ENCODE assay signal across 9 mouse cellular contexts in the genomic region with DNA sequence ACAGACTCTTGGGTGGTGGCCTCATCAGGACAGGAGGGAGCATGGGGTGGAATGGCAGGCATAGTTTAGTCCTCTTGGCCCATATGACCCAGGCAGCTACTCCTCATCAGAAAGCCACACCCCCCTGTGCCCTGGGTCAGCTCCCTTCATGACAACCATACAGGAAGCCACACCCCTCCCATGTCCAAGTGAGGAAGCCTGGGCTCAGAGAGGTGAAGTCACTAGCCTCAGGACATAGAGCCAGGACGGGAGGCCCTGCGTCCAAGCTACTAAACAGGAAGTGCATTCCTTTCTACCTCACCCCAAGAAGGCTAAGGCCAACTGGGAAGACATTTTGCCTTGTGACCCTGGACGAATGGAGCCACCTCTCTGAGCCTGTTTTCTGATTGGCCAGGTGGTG. TPM values are rescaled to one million over a fixed set of nuclear protein-coding genes. Genes with fewer than 3 reads are reported as not detected.
DNase-seq lines count a peak whose midpoint lies in the region; ATAC-seq lines count a peak whose summit lies in the region.
"Had no signal": no experiment of that assay in that cellular context is flagged by ENCODE, and none has a peak within 500 bp of the region (broad histone marks: within the 10 kb centered on the region; RNA-seq: fewer than 3 reads in every experiment).

No protein-coding gene starts in this region.

- H3K4me3 ChIP-seq in heart, embryonic 12.5 days = no peak overlapping the region
- no peak overlapping the region for H3K4me3 ChIP-seq in embryonic facial prominence, embryonic 10.5 days
- no peak overlapping the region for H3K4me3 ChIP-seq in midbrain, embryonic 14.5 days (replicated peaks; ENCODE audit: low read depth, low read length)
- H3K4me3 ChIP-seq: heart, embryonic 13.5 days had no signal

- no peak overlapping the region for H3K27ac ChIP-seq in heart, embryonic 12.5 days (ENCODE audit: poor library complexity, severe bottlenecking)
- peak overlapping the region; percentile 16; the same call in 1 of the 2 replicates for H3K27ac ChIP-seq in embryonic facial prominence, embryonic 10.5 days (replicated peaks)
- no peak overlapping the region for H3K27ac ChIP-seq in midbrain, embryonic 14.5 days (replicated peaks; ENCODE audit: low read depth, low read length)
- H3K27ac ChIP-seq: heart, embryonic 13.5 days had no signal

- H3K4me1 ChIP-seq in heart, embryonic 12.5 days (replicated peaks) = peaks cover 33% of the 10 kb centered on the region
- H3K4me1 ChIP-seq in embryonic facial prominence, embryonic 10.5 days = peaks cover 66% of the 10 kb centered on the region
- peaks cover 5% of the 10 kb centered on the region; the same call in 1 of the 2 replicates for H3K4me1 ChIP-seq in midbrain, embryonic 14.5 days (ENCODE audit: control insufficient read depth, insufficient read depth, low read length)

- H3K27me3 ChIP-seq in heart, embryonic 12.5 days (replicated peaks) = no peaks in the 10 kb centered on the region; the same call in 1 of the 2 replicates
- no peaks in the 10 kb centered on the region for H3K27me3 ChIP-seq in embryonic facial prominence, embryonic 10.5 days (replicated peaks; ENCODE audit: low read depth, poor library complexity, severe bottlenecking)
- no peaks in the 10 kb centered on the region for H3K27me3 ChIP-seq in midbrain, embryonic 14.5 days (ENCODE audit: control insufficient read depth, insufficient read depth, low read length)
- H3K27me3 ChIP-seq: heart, embryonic 13.5 days had no signal

- intact Hi-C loops in heart, postnatal 25 days (cut with DNase I) = no loop called here
- intact Hi-C loops in left cerebral cortex, postnatal 10 days (cut with DNase I) = no loop called here

- 32% methylated on average over 3 of the region's 3 CpGs for WGBS in heart, embryonic 12.5 days
- 30% methylated on average over 3 of the region's 3 CpGs for WGBS in embryonic facial prominence, embryonic 10.5 days
- WGBS in midbrain, embryonic 14.5 days = 75% methylated on average over 3 of the region's 3 CpGs

- ATAC-seq in heart, embryonic 12.5 days (ENCODE audit: insufficient number of reproducible peaks, low FRiP score) = no peak
- ATAC-seq in midbrain, embryonic 14.5 days (ENCODE audit: low FRiP score, low TSS enrichment) = no peak

- no peak overlapping the region for H3K4me2 ChIP-seq in heart, embryonic 12.5 days
- no peak overlapping the region for H3K4me2 ChIP-seq in midbrain, embryonic 14.5 days (ENCODE audit: low read length)
- H3K4me2 ChIP-seq: heart, embryonic 13.5 days had no signal

- 0 out of 2 replicates have a peak overlapping the region, but pooled peaks have one; percentile 39 for H3K9ac ChIP-seq in heart, embryonic 12.5 days
- no peak overlapping the region for H3K9ac ChIP-seq in midbrain, embryonic 14.5 days (replicated peaks; ENCODE audit: low read length)

- no peaks in the 10 kb centered on the region for H3K36me3 ChIP-seq in heart, embryonic 12.5 days
- no peaks in the 10 kb centered on the region for H3K36me3 ChIP-seq in embryonic facial prominence, embryonic 10.5 days (replicated peaks)
- no peaks in the 10 kb centered on the region for H3K36me3 ChIP-seq in midbrain, embryonic 14.5 days (ENCODE audit: control insufficient read depth, insufficient read depth, low read length)
- H3K36me3 ChIP-seq: heart, embryonic 13.5 days had no signal

- H3K9me3 ChIP-seq in heart, embryonic 12.5 days (replicated peaks) = peaks cover 1% of the 10 kb centered on the region; the same call in 1 of the 2 replicates
- peaks cover 4% of the 10 kb centered on the region; the same call in 1 of the 2 replicates for H3K9me3 ChIP-seq in embryonic facial prominence, embryonic 10.5 days
- H3K9me3 ChIP-seq in midbrain, embryonic 14.5 days (ENCODE audit: control insufficient read depth, low read length) = peaks cover 3% of the 10 kb centered on the region
- H3K9me3 ChIP-seq: heart, embryonic 13.5 days had no signal

- no peak for DNase-seq in heart, postnatal 25 days (ENCODE audit: low spot score)
- peak; percentile 49 for DNase-seq in embryonic facial prominence, embryonic 10.5 days (ENCODE audit: low spot score)
- DNase-seq in kidney, postnatal 25 days = peak; percentile 62 to 80
- DNase-seq in naive thymus-derived CD4-positive, alpha-beta T cell, adult 2 months (ENCODE audit: low read depth) = peak; percentile 25
- no peak for DNase-seq in cerebellum, adult 9-10 months
- DNase-seq in midbrain, embryonic 14.5 days = no peak
- no peak for DNase-seq in left cerebral cortex, postnatal 10 days (ENCODE audit: extremely low spot score in 1 of 2, low spot score in 2 of 2)

RNA-seq across cellular contexts. Expression of gene Ripor3, which starts 4.8 kb away (rescaled TPM):
- polyA plus RNA-seq in heart, embryonic 12.5 days (2016; fragmentation: Nextera tagmentation; extraction: Ambion mirVana) = 1.3 and 1.5 TPM in 2 replicates
- under 1 TPM; 0.49 to 0.75 TPM for total RNA-seq in heart, postnatal 25 days (2021)
- 0.47 and 0.95 TPM in 2 replicates for polyA plus RNA-seq in embryonic facial prominence, embryonic 10.5 days (2016; fragmentation: Nextera tagmentation; extraction: Ambion mirVana)
- 0.22 TPM in 1 of 2 replicates, not detected in the other for polyA plus RNA-seq in midbrain, embryonic 14.5 days (2014; fragmentation: Nextera tagmentation; extraction: Ambion mirVana)
- under 1 TPM; 0.28 to 0.41 TPM for total RNA-seq in left cerebral cortex, postnatal 10 days (2021)

Comparison
In these comparisons a context has a peak if more than half of its experiments do, and no peak if none do; other contexts are left out.
1. DNase-seq: peak in embryonic facial prominence, embryonic 10.5 days (single experiment), kidney, postnatal 25 days (2 of 2) and naive thymus-derived CD4-positive, alpha-beta T cell, adult 2 months (single experiment); none in heart, postnatal 25 days (single experiment), cerebellum, adult 9-10 months (single experiment), midbrain, embryonic 14.5 days (single experiment) and left cerebral cortex, postnatal 10 days (0 of 2).